Mouse (Mus musculus): ENCODE results near the gene Plekhh3. TPM values are rescaled to one million over a fixed set of nuclear protein-coding genes. Genes with fewer than 3 reads are reported as not detected.
"Not testable (repeated sequence)": the region's sequence is repeated elsewhere in the genome, so short reads cannot be mapped to it uniquely, and the experiment has no call there.

Plekhh3 gene
- total RNA-seq, 2 experiments from 2014 or later = 7.7 to 10.2 TPM

DNA sequence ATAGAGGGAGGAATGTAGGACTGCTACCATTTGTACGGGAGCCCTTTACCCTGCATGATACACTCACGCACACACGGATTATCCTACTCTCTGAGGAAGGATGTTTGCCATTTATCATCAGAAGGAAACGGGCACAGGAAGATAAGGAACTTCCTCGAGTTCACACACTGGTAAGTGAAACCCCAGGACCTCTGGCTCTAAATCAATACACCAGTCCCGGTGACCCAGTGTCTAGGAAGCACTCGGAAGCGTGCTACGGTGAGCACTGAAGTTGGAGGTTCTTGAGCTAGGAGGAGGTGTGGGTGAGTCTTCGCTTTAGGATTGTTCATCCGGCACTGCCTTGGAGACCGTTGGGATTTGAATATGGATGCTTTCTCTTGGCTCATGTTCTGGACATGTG, 38.1 kb downstream of the Plekhh3 start:
- no peak for DNase-seq (ENCODE audit: low spot score in 2 of 2)
- intact Hi-C loops (cut with DNase I) = no loop called here

DNA sequence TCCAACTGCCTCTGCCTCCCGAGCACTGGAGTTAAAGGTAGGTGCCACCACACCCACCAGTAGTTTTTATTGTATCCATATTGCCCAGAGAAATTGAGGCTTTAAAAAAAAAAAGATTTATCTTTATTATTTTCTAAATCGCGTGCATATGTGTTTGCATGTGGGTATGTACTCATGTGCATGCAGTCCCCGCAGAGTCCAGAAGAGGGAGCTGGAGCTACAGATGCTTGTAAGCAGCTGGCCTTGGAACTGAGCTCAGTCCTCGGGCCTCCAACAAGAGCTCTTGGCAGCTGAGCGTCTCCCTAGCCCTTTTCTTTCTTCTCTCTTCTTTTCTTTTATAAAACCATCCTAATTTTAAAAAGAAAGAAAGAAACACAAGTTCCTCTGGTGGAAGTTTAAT, 39.5 kb downstream of the Plekhh3 start:
- intact Hi-C loops (cut with DNase I) = no loop called here
- peak; percentile 33 to 66 for DNase-seq (ENCODE audit: low spot score in 2 of 2)

- intact Hi-C loops (cut with DNase I) = no loop called here
These were observed 40.0 kb downstream of the Plekhh3 start for GRCm38 (mm10) chr11:101131187-101131586.

DNA sequence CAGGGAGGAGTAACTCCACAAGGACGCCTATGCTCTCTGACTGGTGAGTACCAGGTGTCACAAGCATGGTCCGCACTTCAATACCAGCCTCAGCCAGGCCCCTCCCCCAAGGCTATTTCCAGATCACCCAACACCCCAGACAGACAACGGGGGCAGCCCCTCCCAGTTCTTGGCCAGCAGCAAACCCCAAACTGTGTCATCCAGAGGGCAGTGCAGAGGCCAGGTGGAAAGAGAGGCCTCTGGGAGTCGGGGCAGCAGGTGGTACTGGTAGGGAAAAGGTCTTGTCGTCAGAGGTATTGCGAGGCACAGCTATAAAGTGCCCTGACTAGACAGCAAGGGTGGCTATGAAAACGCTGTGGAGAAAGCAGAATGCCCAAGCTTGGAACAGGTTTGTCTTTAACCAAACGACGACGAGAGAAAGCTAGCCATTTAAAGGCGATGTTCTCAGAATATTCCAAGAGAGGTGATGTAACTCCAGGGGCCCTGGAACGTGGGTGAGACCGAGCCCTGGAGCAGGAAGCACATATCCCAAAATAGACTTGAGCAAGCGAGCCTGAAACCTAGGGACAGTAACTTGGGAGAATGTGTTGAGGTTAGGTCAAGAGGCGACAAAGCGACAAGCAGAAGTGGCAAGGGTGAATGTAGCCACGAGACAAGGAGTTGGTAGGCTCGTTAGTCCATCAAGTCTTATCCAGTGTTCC, 40.9 kb downstream of the Plekhh3 start:
- peak in 1 of 2 experiments; percentile 26 for DNase-seq (ENCODE audit: low spot score in 2 of 2)
- intact Hi-C loops (cut with DNase I) = no loop called here

More at GRCm38 (mm10) chr11:101131187-101131586, 40.0 kb downstream of the Plekhh3 start:
- no peak for DNase-seq (ENCODE audit: low spot score in 2 of 2)

- intact Hi-C loops (cut with DNase I) = loop anchor here (10.0 kb wide), 1 partner anchor 46 kb away; the partner anchor contains the start of genes Ccr10, Cntnap1 and Plekhh3
- no peak for DNase-seq (ENCODE audit: low spot score in 2 of 2)
These were observed 42.1 kb downstream of the Plekhh3 start for GRCm38 (mm10) chr11:101128996-101129577.

DNA sequence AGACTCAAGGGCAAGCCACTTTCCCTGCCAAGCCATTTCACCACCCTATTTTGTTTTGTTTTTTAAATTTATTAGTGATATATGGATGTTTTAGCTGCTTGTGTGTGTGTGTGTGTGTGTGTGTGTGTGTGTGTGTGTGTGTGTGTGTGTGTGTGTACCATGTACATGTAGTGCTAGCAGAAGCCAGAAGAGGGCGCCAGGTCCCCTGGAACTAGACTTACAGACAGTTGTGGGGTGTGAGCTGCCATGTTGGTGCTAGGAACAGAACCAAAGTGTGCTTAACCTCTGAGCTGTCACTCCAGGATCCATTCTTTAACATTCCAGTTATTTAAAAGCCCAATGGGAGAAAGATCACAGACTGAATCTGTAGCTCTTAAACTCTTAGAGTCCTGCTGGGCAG, 44.1 kb downstream of the Plekhh3 start:
- intact Hi-C loops (cut with DNase I) = loop anchor here (10.0 kb wide), 1 partner anchor 48 kb away; the partner anchor contains the start of genes Ccr10, Cntnap1 and Plekhh3
- peak; percentile 21 to 42 for DNase-seq (ENCODE audit: low spot score in 2 of 2)

GRCm38 (mm10) chr11:101125008-101125407, 46.1 kb downstream of the Plekhh3 start:
- DNase-seq (ENCODE audit: low spot score in 2 of 2) = not testable (repeated sequence)
- intact Hi-C loops (cut with DNase I) = loop anchor here (10.0 kb wide), 1 partner anchor 50 kb away; the partner anchor contains the start of genes Ccr10, Cntnap1 and Plekhh3

GRCm38 (mm10) chr11:101124494-101124893, 46.7 kb downstream of the Plekhh3 start:
- not testable (repeated sequence) for DNase-seq (ENCODE audit: low spot score in 2 of 2)
- intact Hi-C loops (cut with DNase I) = loop anchor here (10.0 kb wide), 1 partner anchor 50 kb away; the partner anchor contains the start of genes Ccr10, Cntnap1 and Plekhh3

DNA sequence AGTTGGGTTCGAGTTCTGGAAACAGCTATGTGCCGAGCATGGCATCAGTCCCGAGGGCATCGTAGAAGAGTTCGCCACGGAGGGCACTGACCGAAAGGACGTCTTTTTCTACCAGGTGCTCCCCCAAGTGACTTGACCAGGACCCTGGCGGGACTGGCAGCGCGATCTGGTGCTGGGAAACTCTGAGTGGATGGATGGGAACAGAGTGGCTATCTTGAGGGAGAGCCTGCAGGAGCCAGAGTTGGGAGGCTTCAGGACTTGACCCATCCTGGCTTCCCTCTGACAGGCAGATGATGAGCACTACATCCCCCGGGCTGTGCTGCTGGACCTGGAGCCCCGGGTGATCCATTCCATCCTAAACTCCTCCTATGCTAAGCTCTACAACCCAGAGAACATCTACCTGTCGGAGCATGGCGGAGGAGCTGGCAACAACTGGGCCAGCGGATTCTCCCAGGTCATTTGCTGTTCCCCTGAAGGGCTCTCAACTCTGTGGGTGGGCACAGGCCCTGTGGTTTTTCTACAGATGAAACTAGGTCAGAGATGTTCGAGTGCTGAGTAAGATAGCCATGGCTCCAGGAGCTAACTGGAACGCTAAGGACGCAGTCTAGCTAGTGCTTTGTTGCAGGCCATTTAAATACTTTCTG, 50.5 kb downstream of the Plekhh3 start:
- no peak for DNase-seq (ENCODE audit: low spot score in 2 of 2)
- intact Hi-C loops (cut with DNase I) = loop anchor here (10.0 kb wide), 1 partner anchor 54 kb away; the partner anchor contains the start of genes Ccr10, Cntnap1 and Plekhh3

DNA sequence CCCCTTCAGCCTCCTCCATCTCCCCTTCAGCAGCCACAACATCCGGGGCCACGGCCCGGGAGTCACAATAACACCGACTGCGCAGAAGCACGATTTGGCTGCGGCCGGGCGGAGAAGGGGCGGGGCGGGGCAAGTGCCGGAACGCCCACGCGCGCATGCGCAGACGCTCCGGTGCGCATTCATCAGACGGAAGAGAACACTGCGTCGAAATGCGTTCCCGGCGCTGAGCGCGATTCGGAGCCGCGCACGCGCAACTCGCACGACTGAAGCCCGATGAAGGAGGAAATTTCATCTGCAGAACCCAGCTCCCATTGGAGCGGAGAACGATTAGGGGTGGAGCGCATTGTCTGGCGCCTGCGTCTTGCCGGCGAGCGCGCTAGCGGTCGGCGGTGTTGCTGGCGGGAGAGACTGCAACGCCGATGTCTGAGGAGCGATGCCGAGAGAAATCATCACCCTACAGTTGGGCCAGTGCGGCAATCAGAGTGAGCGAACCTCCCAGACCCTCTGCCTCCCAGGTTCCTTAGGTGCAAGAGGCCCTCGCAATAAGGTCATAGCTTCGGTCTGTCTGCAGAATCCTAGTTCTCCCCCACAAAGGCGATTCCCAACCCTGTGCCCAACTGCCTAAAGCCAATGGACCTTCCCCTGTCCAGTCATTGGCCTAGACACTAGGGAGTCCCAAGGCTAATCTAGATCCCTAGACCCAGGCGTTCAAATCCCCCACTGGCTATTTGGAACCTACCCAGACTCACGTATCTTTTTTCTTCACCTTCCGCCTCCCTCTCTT, 51.2 kb downstream of the Plekhh3 start, which contains the start of the genes Retreg3 and Tubg1:
TSS of gene Retreg3 (minus strand) at position 133 of the 784 bp plus-strand sequence.
TSS of gene Tubg1 (plus strand) at position 178 of the 784 bp plus-strand sequence.
- intact Hi-C loops (cut with DNase I) = loop anchor here (10.0 kb wide), 1 partner anchor 55 kb away; the partner anchor contains the start of genes Ccr10, Cntnap1 and Plekhh3
- DNase-seq (ENCODE audit: low spot score in 2 of 2) = peak; percentile 99 to 100

- intact Hi-C loops (cut with DNase I) = no loop called here
- no peak for DNase-seq (ENCODE audit: low spot score in 2 of 2)
These were observed 51.9 kb downstream of the Plekhh3 start for GRCm38 (mm10) chr11:101119131-101119760.

GRCm38 (mm10) chr11:101118105-101118504, 53.0 kb downstream of the Plekhh3 start:
- no peak for DNase-seq (ENCODE audit: low spot score in 2 of 2)
- intact Hi-C loops (cut with DNase I) = no loop called here

DNA sequence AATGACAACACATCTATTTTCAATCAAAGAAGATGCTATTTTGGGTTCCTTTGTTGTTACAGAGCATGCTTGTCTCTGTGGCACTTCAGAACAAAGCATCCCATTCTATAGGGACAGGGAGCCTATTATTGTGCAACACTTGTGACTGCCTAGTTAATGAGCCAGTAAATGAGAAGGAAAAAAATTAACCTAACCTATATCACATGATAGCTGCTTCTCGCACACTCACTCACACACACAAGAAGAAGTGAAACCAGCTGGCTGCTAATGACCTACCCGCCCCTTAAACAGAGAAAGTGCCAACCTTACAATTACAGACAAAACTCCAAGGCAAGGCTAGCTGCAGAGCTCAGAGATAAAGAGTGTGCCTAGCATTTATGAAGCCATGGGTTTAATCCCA, 55.6 kb downstream of the Plekhh3 start:
- DNase-seq (ENCODE audit: low spot score in 2 of 2) = no peak
- intact Hi-C loops (cut with DNase I) = no loop called here

Small RNA genes within 50 kb of the gene (microRNA-seq; reads per million reads assigned to microRNA genes)
- gene Gm27626 = 0 reads per million in 2 experiments

Other genes starting within 250 kb of the Plekhh3 start
- gene Stat3, start 231.8 kb downstream of the Plekhh3 start, total RNA-seq (2021) = 10 to 100 TPM; 32.9 to 34.2 TPM
- gene Cavin1, start 200.5 kb downstream of the Plekhh3 start, total RNA-seq (2021) = 10 to 100 TPM; 19.8 to 23.2 TPM
- 100 to 1,000 TPM; 489 to 499 TPM for gene Atp6v0a1, start 161.9 kb downstream of the Plekhh3 start, total RNA-seq (2021)
- gene Naglu, start 101.3 kb downstream of the Plekhh3 start, total RNA-seq (2021) = 10 to 100 TPM in 1 of 2 experiments, 1 to 10 TPM in 1; 7.3 to 11.9 TPM
- 1 to 10 TPM in 1 of 2 experiments, under 1 TPM in 1; 0.42 to 1.1 TPM for gene Hsd17b1, start 92.9 kb downstream of the Plekhh3 start, total RNA-seq (2021)
- gene Coasy, start 88.8 kb downstream of the Plekhh3 start, total RNA-seq (2021) = 10 to 100 TPM; 31.1 to 32.0 TPM
- gene Mlx, start 84.1 kb downstream of the Plekhh3 start, total RNA-seq (2021) = 10 to 100 TPM; 44.9 to 49.9 TPM
- gene Psmc3ip, start 75.9 kb downstream of the Plekhh3 start, total RNA-seq (2021) = 1 to 10 TPM; 3.7 to 4.0 TPM
- gene Retreg3, start 51.5 kb downstream of the Plekhh3 start, total RNA-seq (2021) = 10 to 100 TPM; 53.9 to 58.8 TPM
- 10 to 100 TPM; 52.1 to 52.7 TPM for gene Tubg1, start 51.4 kb downstream of the Plekhh3 start, total RNA-seq (2021)
- gene Tubg2, start 15.4 kb downstream of the Plekhh3 start, total RNA-seq (2021) = 10 to 100 TPM; 49.0 to 49.5 TPM
- 100 to 1,000 TPM; 124 to 128 TPM for gene Cntnap1, start 828 bp downstream of the Plekhh3 start, total RNA-seq (2021)
- under 1 TPM; 0.19 to 0.26 TPM for gene Ccr10, start 4.1 kb upstream of the Plekhh3 start, total RNA-seq (2021)
- gene Ezh1, start 55.1 kb upstream of the Plekhh3 start, total RNA-seq (2021) = 10 to 100 TPM; 32.4 TPM
- gene Ramp2, start 74.7 kb upstream of the Plekhh3 start, total RNA-seq (2021) = 10 to 100 TPM; 40.4 to 44.7 TPM
- 10 to 100 TPM; 74.6 to 86.7 TPM for gene Vps25, start 82.4 kb upstream of the Plekhh3 start, total RNA-seq (2021)
- 1 to 10 TPM; 4.7 to 5.7 TPM for gene Wnk4, start 89.2 kb upstream of the Plekhh3 start, total RNA-seq (2021)
- under 1 TPM; 0.27 to 0.59 TPM for gene Cntd1, start 107.7 kb upstream of the Plekhh3 start, total RNA-seq (2021)
- gene Coa3, start 107.8 kb upstream of the Plekhh3 start, total RNA-seq (2021) = 100 to 1,000 TPM in 1 of 2 experiments, 10 to 100 TPM in 1; 97.6 to 101 TPM
- 100 to 1,000 TPM; 198 to 207 TPM for gene Becn1, start 130.9 kb upstream of the Plekhh3 start, total RNA-seq (2021)
- 100 to 1,000 TPM in 1 of 2 experiments, 10 to 100 TPM in 1; 99.8 to 111 TPM for gene Psme3, start 144.9 kb upstream of the Plekhh3 start, total RNA-seq (2021)
- 1 to 10 TPM; 3.4 to 5.4 TPM for gene Aoc2, start 153.7 kb upstream of the Plekhh3 start, total RNA-seq (2021)
- 1 to 10 TPM; 1.8 to 2.9 TPM for gene Aoc3, start 159.3 kb upstream of the Plekhh3 start, total RNA-seq (2021)
- gene G6pc, start 196.2 kb upstream of the Plekhh3 start, total RNA-seq (2021) = not detected
- 10 to 100 TPM; 33.4 to 42.2 TPM for gene Aarsd1, start 246.3 kb upstream of the Plekhh3 start, total RNA-seq (2021)